Mouse (Mus musculus) intestine, embryonic 15.5 days (tissue): ENCODE measurements around the gene Dnah3. TPM values are rescaled to one million over a fixed set of nuclear protein-coding genes. Genes with fewer than 3 reads are reported as not detected.

Experiments used
- ATAC-seq: fragments of 200-750 bp; cut with Nextera tagmentation; 2 replicates; pipeline ENCODE4 v1.8.0; 2017; ENCODE audit warnings: moderate TSS enrichment, moderate library complexity
- H3K27ac ChIP-seq: fragments of 300-500 bp; sonication (generic); 2 replicates; pipeline ENCODE4 v1.5.1; 2015; ENCODE audit warnings: mild to moderate bottlenecking, inconsistent platforms
- H3K27me3 ChIP-seq: fragments of 300-500 bp; sonication (generic); replicated peaks from 2 replicates; pipeline ENCODE4 v1.6.1; 2015; ENCODE audit warnings: inconsistent platforms
- H3K36me3 ChIP-seq: fragments of 300-500 bp; sonication (generic); 2 replicates; pipeline ENCODE4 v1.6.1; 2015; ENCODE audit warnings: inconsistent platforms
- H3K4me1 ChIP-seq: fragments of 300-500 bp; sonication (generic); replicated peaks from 2 replicates; pipeline ENCODE4 v1.6.1; 2015; ENCODE audit warnings: inconsistent platforms
- H3K4me2 ChIP-seq: fragments of 300-500 bp; sonication (generic); replicated peaks from 2 replicates; pipeline ENCODE4 v1.6.1; 2015; ENCODE audit warnings: mild to moderate bottlenecking, inconsistent platforms
- H3K4me3 ChIP-seq: fragments of 300-500 bp; sonication (generic); replicated peaks from 2 replicates; pipeline ENCODE4 v1.5.1; 2015; ENCODE audit warnings: inconsistent platforms
- H3K9ac ChIP-seq: fragments of 300-500 bp; sonication (generic); 2 replicates; pipeline ENCODE4 v1.6.1; 2015; ENCODE audit warnings: inconsistent platforms
- H3K9me3 ChIP-seq: fragments of 300-500 bp; sonication (generic); 2 replicates; pipeline ENCODE4 v1.6.1; 2016; ENCODE audit warnings: inconsistent platforms
- WGBS: fragments of 180-500 bp; shearing (Covaris S2); methylation state at CpG from one replicate; pipeline ENCODE4 v1.1.7; 2015; 5-methylcytosine and 5-hydroxymethylcytosine counted together
- polyA plus RNA-seq: library from polyadenylated mRNA; unstranded; fragments of >200 nt; fragmentation: Nextera tagmentation; extraction: Ambion mirVana; gene quantifications from 2 replicates; pipeline ENCODE4 v1.2.1, GENCODE M21; 2015

Dnah3 gene
- polyA plus RNA-seq, 1 experiment from 2014 or later: not detected

GRCm38 (mm10) chr7:120103019-120103567 lies 8.0 kb upstream of the Dnah3 start:
- Histone ChIP-seq H3K27ac (peak overlapping the region; percentile 51), H3K9ac (peak overlapping the region; percentile 75), H3K4me1 (peaks cover 9% of the 10 kb centered on the region), H3K4me2 (peak overlapping the region; percentile 94), H3K27me3 (no peaks in the 10 kb centered on the region), H3K4me3 (peak overlapping the region; percentile 80), H3K36me3 (0 out of 2 replicates have a peak, but pooled peaks cover 3% of the 10 kb centered on the region), H3K9me3 (no peaks in the 10 kb centered on the region)
- 2% methylated on average over 25 of the region's 25 CpGs for WGBS
- ATAC-seq: peak; percentile 67

GRCm38 (mm10) chr7:120102164-120102972 lies 7.3 kb upstream of the Dnah3 start, which contains the start of gene Tmem159:
TSS of gene Tmem159 (plus strand) at chr7:120102353.
- Histone ChIP-seq H3K27ac (peak within 1 kb of the TSS; percentile 73), H3K4me1 (peaks cover 9% of the 10 kb centered on the region), H3K9me3 (no peaks in the 10 kb centered on the region), H3K9ac (peak within 1 kb of the TSS; percentile 75), H3K4me2 (peak within 1 kb of the TSS; percentile 94), H3K36me3 (0 out of 2 replicates have a peak, but pooled peaks cover 3% of the 10 kb centered on the region), H3K4me3 (peak within 1 kb of the TSS; percentile 80), H3K27me3 (no peaks in the 10 kb centered on the region)
- under 1% methylated on average over 42 of the region's 42 CpGs for WGBS
- peak; percentile 96 for ATAC-seq

GRCm38 (mm10) chr7:120098403-120098802 lies 3.3 kb upstream of the Dnah3 start:
- no peaks in the 10 kb centered on the region for H3K36me3 ChIP-seq
- WGBS: 21% methylated on average over 9 of the region's 9 CpGs
- no peaks in the 10 kb centered on the region for H3K9me3 ChIP-seq
- H3K4me3 ChIP-seq: no peak overlapping the region
- H3K4me1 ChIP-seq: peaks cover 7% of the 10 kb centered on the region
- no peaks in the 10 kb centered on the region for H3K27me3 ChIP-seq
- 0 out of 2 replicates have a peak, but pooled peaks have one; percentile 27 for ATAC-seq
- H3K27ac ChIP-seq: no peak overlapping the region
- H3K9ac ChIP-seq: no peak overlapping the region
- no peak overlapping the region for H3K4me2 ChIP-seq

GRCm38 (mm10) chr7:120097845-120098244 lies 2.8 kb upstream of the Dnah3 start:
- ATAC-seq: peak; percentile 20; the same call in 1 of the 2 replicates
- Histone ChIP-seq H3K27me3 (no peaks in the 10 kb centered on the region), H3K4me2 (no peak overlapping the region), H3K36me3 (no peaks in the 10 kb centered on the region), H3K9ac (no peak overlapping the region), H3K4me3 (no peak overlapping the region), H3K27ac (no peak overlapping the region), H3K4me1 (0 out of 2 replicates have a peak, but pooled peaks cover 2% of the 10 kb centered on the region), H3K9me3 (no peaks in the 10 kb centered on the region)
- 5% methylated on average over 7 of the region's 7 CpGs for WGBS

GRCm38 (mm10) chr7:120094216-120094615 lies 864 bp downstream of the Dnah3 start:
- Histone ChIP-seq H3K27ac (no peak overlapping the region), H3K4me3 (no peak overlapping the region), H3K4me2 (no peak overlapping the region), H3K9ac (no peak overlapping the region), H3K27me3 (no peaks in the 10 kb centered on the region), H3K9me3 (no peaks in the 10 kb centered on the region), H3K36me3 (no peaks in the 10 kb centered on the region), H3K4me1 (no peaks in the 10 kb centered on the region)
- ATAC-seq: no peak
- WGBS: 71% methylated on average over 3 of the region's 3 CpGs

GRCm38 (mm10) chr7:120093033-120093432 lies 2.0 kb downstream of the Dnah3 start:
- H3K9ac ChIP-seq: no peak overlapping the region
- H3K4me3 ChIP-seq: no peak overlapping the region
- no peaks in the 10 kb centered on the region for H3K4me1 ChIP-seq
- no peaks in the 10 kb centered on the region for H3K9me3 ChIP-seq
- no peaks in the 10 kb centered on the region for H3K27me3 ChIP-seq
- no peaks in the 10 kb centered on the region for H3K36me3 ChIP-seq
- no peak overlapping the region for H3K4me2 ChIP-seq
- H3K27ac ChIP-seq: no peak overlapping the region
- no peak for ATAC-seq
- WGBS: 52% methylated on average over 5 of the region's 5 CpGs

GRCm38 (mm10) chr7:120080177-120080576 lies 14.9 kb downstream of the Dnah3 start:
- no peak overlapping the region for H3K4me2 ChIP-seq
- no peaks in the 10 kb centered on the region for H3K4me1 ChIP-seq
- no peaks in the 10 kb centered on the region for H3K36me3 ChIP-seq
- WGBS: 65% methylated on average over 3 of the region's 3 CpGs
- no peaks in the 10 kb centered on the region for H3K27me3 ChIP-seq
- H3K27ac ChIP-seq: no peak overlapping the region
- H3K9ac ChIP-seq: no peak overlapping the region
- ATAC-seq: no peak
- H3K9me3 ChIP-seq: no peaks in the 10 kb centered on the region
- no peak overlapping the region for H3K4me3 ChIP-seq

- H3K9me3 ChIP-seq: no peaks in the 10 kb centered on the region
- H3K36me3 ChIP-seq: no peaks in the 10 kb centered on the region
- no peak overlapping the region for H3K4me2 ChIP-seq
- WGBS: 29% methylated on average over 3 of the region's 3 CpGs
- no peaks in the 10 kb centered on the region for H3K27me3 ChIP-seq
- H3K9ac ChIP-seq: no peak overlapping the region
- no peak for ATAC-seq
- no peaks in the 10 kb centered on the region for H3K4me1 ChIP-seq
- no peak overlapping the region for H3K27ac ChIP-seq
- H3K4me3 ChIP-seq: no peak overlapping the region
Observed at GRCm38 (mm10) chr7:120069164-120069563, 25.9 kb downstream of the Dnah3 start.

GRCm38 (mm10) chr7:120068114-120068513 lies 27.0 kb downstream of the Dnah3 start:
- Histone ChIP-seq H3K4me2 (no peak overlapping the region), H3K27me3 (no peaks in the 10 kb centered on the region), H3K4me1 (no peaks in the 10 kb centered on the region), H3K4me3 (no peak overlapping the region), H3K9ac (no peak overlapping the region), H3K36me3 (no peaks in the 10 kb centered on the region), H3K9me3 (no peaks in the 10 kb centered on the region), H3K27ac (no peak overlapping the region)
- 79% methylated on average over 3 of the region's 3 CpGs for WGBS
- no peak for ATAC-seq

- no peaks in the 10 kb centered on the region for H3K4me1 ChIP-seq
- H3K27ac ChIP-seq: no peak overlapping the region
- H3K36me3 ChIP-seq: no peaks in the 10 kb centered on the region
- H3K27me3 ChIP-seq: no peaks in the 10 kb centered on the region
- H3K9me3 ChIP-seq: no peaks in the 10 kb centered on the region
- 82% methylated on average over 1 of the region's 1 CpGs for WGBS
- no peak overlapping the region for H3K4me2 ChIP-seq
- no peak overlapping the region for H3K4me3 ChIP-seq
- H3K9ac ChIP-seq: no peak overlapping the region
- no peak for ATAC-seq
Observed at GRCm38 (mm10) chr7:120064045-120064444, 31.0 kb downstream of the Dnah3 start.

GRCm38 (mm10) chr7:120055479-120055878 lies 39.6 kb downstream of the Dnah3 start:
- Histone ChIP-seq H3K27ac (no peak overlapping the region), H3K36me3 (no peaks in the 10 kb centered on the region), H3K9ac (no peak overlapping the region), H3K4me3 (no peak overlapping the region), H3K27me3 (no peaks in the 10 kb centered on the region), H3K4me1 (no peaks in the 10 kb centered on the region), H3K4me2 (no peak overlapping the region), H3K9me3 (no peaks in the 10 kb centered on the region)
- WGBS: 87% methylated on average over 3 of the region's 3 CpGs
- ATAC-seq: no peak

- H3K9ac ChIP-seq: no peak overlapping the region
- H3K36me3 ChIP-seq: no peaks in the 10 kb centered on the region
- no peak overlapping the region for H3K4me3 ChIP-seq
- no peaks in the 10 kb centered on the region for H3K27me3 ChIP-seq
- no peaks in the 10 kb centered on the region for H3K9me3 ChIP-seq
- H3K4me2 ChIP-seq: no peak overlapping the region
- 42% methylated on average over 2 of the region's 2 CpGs for WGBS
- no peak overlapping the region for H3K27ac ChIP-seq
- ATAC-seq: no peak
- no peaks in the 10 kb centered on the region for H3K4me1 ChIP-seq
Observed at GRCm38 (mm10) chr7:120054016-120054415, 41.1 kb downstream of the Dnah3 start.

GRCm38 (mm10) chr7:120050447-120050846 lies 44.6 kb downstream of the Dnah3 start:
- Histone ChIP-seq H3K27me3 (no peaks in the 10 kb centered on the region), H3K4me2 (no peak overlapping the region), H3K4me3 (no peak overlapping the region), H3K36me3 (no peaks in the 10 kb centered on the region), H3K4me1 (no peaks in the 10 kb centered on the region), H3K9ac (no peak overlapping the region), H3K27ac (no peak overlapping the region), H3K9me3 (no peaks in the 10 kb centered on the region)
- no peak for ATAC-seq
